Mouse (Mus musculus) right cerebral cortex, postnatal 25 days (tissue): ENCODE results near the gene Srbd1.

ENCODE experiments used
- DNase-seq: peaks from one replicate; pipeline ENCODE4 v3.0.0; 2022

Gene Srbd1

DNA sequence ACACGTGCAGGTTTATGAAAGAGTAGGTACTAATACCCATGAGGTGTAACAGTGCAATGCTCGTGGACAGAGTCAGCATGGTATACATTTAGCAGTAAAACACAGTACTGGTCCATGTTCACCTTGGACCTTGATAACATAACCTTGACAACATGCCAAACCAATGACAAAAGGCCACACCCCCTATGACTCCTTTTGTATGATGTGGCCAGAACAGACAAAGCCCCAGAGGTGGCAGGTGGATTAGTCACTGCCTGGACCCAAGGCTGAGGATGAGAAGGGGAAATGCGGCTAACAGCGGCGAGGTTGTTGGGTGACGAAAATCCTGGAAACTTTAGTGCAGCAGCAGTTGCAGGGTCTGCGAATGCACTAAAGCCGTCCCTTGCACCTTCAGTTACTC is 170.4 kb downstream of the Srbd1 start:
- no peak for DNase-seq

- DNase-seq = no peak
Measured at GRCm38 (mm10) chr17:85971120-85971519, 173.9 kb downstream of the Srbd1 start.

GRCm38 (mm10) chr17:85961653-85962052 is 183.3 kb downstream of the Srbd1 start:
- DNase-seq = no peak

DNA sequence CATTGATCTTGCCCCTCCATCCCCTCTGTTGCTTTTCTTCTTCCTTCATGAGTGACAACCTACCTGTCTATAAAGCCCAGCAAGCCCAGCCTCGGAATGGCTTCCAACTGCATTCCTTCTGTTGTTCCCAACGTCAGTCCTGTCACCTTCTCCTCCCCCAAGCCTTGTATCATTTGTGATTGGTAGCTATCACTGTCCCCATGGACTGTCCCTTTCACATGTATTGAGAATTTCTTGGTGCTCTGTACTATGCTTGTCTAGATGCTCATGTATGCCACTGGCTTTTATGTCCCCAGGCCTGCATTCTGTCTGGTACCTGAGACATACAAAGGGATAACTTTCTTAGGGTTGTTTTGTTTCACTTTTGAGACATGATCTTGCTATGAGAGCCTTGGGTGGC is 193.2 kb downstream of the Srbd1 start:
- DNase-seq = no peak

DNA sequence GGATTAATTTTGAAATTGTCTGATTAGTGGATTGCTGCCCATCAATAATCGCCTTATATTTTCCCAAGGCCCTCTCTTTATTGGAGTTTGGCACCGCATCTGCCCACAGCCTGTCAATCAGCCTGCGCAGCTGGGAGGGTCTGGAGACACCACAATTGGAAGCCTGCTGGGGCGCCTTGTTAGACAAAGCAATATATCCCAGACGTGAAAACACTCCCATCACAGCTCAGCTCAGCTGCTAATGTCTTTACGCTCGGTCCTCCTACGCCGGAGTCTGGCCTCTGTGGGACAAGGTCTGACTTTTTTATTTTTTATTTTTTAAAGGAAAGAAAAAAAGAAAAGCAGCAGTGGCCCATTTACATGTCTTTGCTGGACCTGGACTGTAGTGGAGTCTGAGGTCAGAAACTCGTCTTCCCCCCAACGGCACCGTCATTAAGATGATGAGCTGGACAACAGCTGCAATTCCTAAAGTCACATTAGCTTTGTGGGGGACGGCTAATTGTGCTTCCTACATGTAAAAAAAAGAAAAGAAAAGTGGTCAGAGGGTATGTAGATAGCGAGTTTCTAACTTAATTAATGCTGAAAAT is 195.0 kb downstream of the Srbd1 start:
- no peak for DNase-seq

GRCm38 (mm10) chr17:85948911-85949909 is 195.8 kb downstream of the Srbd1 start:
- DNase-seq = peak; percentile 31

GRCm38 (mm10) chr17:85944726-85945125 is 200.2 kb downstream of the Srbd1 start:
- DNase-seq = no peak

DNA sequence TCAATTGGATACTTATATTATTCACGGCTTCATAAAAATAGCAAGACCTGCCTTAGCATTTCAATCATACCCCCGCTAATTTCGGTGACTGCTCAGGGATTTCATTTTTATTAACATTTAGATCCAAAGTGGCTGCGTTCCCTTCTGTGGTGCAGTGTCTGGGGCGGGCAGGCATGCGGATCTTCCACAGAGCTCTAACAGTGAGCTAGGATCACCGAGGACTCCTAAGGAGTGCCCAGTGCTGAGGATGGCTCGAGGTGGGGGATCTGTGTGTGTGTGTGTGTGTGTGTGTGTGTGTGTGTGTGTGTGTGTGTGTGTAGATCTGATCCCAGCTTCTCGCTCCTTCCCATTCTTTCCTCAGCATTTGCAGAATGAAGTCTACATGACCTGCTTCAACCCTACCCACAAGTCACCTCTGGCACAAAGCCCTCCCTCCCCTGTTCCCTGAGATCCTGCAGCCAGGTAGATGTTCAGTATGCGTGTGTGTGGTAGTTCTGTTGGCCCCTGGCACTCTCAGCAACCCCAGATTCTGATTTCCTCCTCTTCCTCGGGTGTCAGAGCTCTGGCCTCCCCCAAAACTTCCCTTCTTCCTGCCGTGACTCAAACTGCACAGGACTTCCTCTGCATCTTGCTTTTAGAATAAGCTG is 200.9 kb downstream of the Srbd1 start:
- no peak for DNase-seq

- no peak for DNase-seq
Measured at GRCm38 (mm10) chr17:85943551-85943981, 201.4 kb downstream of the Srbd1 start.

DNA sequence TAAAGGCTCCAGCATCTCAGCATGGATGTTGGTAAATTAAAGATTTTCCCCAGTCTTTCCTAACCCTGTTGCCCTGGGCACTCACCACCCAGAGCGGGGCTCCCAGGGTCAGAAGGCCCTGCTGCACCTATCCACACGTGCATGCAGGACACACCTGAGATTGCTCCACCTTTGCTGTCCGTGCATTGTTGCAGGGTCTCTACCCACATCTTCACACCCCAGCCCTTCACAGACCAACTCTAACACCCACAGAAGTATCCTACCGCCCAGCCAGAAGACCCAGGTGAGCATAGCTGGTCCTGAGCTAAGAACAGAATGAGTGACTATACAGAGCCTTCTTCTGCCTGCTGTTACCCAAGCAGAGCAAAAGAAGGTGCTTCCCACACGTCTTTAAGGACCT is 201.9 kb downstream of the Srbd1 start:
- DNase-seq = no peak

GRCm38 (mm10) chr17:85942123-85942522 is 202.9 kb downstream of the Srbd1 start:
- DNase-seq = no peak

DNA sequence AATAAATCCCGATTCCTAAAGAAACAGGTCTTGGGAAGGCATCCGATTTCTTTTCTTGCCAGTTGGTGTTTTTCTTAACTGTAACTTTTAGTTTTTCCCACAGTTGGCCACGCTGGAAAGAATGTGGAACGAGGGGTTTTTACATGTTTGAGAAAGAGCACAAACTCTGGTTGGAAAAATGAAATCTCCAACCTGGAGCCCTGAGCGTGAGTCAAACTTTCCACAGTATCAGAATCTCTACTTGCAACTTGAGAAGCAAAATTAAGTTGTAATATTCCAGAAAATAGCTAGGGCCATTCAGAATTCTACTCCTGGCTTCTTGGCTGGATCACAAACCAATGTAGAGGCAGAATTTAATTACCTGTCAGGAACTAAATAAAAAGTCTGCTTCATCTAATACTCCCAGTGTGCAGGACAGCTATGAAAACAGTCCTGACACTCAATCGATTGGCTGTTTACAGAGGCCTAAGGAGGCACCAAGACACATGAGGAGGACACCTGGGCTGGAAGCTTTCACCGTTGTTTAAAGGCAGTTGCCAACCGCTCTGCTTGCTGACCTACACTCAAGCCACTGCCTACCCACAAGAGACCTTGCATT is 203.7 kb downstream of the Srbd1 start:
- DNase-seq = no peak

- DNase-seq = no peak
Measured at GRCm38 (mm10) chr17:85937131-85937530, 207.8 kb downstream of the Srbd1 start.

DNA sequence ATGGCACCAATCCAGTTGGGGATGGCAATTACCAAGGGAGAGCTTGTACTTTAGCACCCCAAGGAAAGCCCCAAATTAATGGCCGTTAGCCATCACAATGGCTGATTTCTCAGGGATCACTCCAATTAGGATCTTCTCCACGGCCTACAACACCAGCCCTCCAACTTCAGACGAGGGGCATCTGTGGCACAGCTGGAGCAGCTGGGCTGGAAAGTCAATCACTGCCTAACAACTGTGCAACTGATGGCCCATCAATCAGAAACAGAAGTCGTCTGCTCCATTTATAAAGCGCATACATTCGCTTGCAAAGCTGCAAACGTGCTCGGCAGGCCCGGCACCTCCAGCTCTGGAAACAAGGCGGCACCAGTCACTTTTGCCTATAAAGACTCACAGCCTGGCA is 209.7 kb downstream of the Srbd1 start:
- no peak for DNase-seq
